Mouse (Mus musculus) adrenal gland, adult 18-20 months (tissue): ENCODE measurements around the gene Trio. TPM values are rescaled to one million over a fixed set of nuclear protein-coding genes. Genes with fewer than 3 reads are reported as not detected.

Experiments used
- DNase-seq, 2 experiments: peaks; one replicate each; pipeline ENCODE4 v3.0.0; 2021 to 2022; ENCODE audit warnings: low spot score in 2 of 2
- total RNA-seq, 2 experiments: library from RNA; stranded (reverse); gene quantifications; 1 replicate in 1 of 2; 2 replicates in 1 of 2; pipeline ENCODE4 v1.2.3; 2021

The Trio gene
- total RNA-seq, 2 experiments from 2014 or later, result 45.4 to 56.8 TPM

GRCm38 (mm10) chr15:27951195-27951594 is 74.5 kb downstream of the Trio start:
- no peak for DNase-seq

DNA sequence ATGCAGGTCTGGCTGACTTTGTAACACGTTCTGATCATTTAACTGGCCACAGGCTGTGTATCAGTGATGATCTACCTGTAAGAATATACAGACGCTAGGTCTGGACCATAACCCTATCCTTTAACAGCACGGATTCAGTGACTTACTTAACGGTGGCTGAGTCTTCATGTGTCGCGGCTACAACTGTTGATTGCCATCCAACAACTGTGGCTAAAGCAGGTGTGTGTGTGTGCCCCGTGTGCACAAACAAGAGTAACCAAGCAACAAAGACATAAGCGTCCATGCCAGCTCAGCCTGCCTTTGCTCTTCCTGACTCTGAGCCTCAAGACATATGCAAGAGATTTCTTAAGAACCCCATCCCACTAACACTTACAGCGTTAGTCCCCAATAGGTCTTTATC is 76.5 kb downstream of the Trio start:
- no peak for DNase-seq

DNA sequence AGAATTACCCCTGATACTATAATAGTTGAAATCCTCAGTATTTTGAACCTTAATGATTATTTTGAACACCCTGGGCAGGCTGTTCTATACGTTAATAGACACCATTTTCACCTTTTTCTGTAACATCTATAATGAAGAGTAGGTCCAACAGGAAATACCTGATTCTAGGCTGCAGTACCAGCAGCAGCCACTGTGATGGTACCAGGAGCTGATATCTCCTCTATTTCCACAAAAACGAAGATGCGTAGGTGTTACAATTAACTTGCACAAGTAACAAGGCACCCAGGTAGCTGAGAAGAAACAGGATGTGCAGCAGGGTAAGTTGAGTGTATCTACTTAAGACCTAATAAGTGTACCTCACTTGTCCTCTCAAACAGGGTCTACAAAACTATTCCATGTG is 77.8 kb downstream of the Trio start:
- no peak for DNase-seq

DNA sequence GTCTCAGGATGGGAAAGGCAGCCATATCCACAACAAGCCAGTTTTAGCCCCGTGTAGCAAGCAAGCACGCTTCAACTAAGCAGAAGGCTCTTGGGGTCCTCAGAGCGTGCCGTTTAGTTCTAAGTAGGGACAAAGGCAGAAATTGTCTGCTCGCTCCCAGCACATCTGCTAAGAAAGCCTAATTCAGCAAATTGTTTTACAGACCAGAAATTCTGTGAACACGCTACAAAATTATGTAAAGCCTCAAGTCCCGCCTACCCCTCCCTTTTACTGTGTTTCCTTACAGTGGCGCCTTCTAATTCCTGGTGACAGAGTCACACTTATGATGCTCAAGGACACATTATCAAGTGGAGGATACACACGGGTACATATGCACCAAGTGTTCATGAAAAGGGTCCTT is 80.1 kb downstream of the Trio start:
- DNase-seq, result no peak

- no peak for DNase-seq
Observed at GRCm38 (mm10) chr15:27944898-27945297, 80.8 kb downstream of the Trio start.

DNA sequence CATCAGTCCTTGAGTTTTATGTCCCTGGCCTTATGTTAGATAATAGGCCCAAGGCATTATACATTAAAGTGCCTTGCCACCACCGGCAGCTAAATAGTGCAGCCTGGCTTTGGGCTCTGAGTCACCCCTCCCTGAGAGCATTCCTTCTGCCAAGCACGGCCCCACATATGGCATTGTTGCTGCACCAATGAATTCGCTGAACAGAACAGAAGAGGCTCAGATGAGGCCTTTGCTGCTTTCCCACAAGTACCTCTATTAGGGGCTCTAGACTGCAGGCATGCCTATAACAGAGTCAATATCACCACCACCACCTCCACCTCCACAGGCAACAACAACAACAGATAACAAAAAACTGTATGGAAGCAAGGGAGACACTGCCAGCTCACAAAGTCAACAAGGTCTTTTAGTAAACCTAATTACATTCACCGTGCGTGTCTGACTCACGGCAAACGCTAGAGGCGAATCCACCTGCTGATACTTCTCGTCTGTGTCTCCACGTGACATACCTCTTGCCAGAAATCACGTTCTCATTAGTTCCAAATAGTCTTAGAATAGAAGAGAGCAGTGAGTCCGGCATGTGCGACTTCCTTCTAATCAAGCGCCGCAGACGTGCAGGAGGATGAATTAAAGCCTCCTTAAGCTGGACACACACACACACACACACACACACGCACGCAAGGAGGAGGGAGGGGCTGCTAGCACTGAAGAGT is 82.0 kb downstream of the Trio start:
- no peak for DNase-seq

GRCm38 (mm10) chr15:27942148-27942847 is 83.3 kb downstream of the Trio start:
- DNase-seq, result no peak

GRCm38 (mm10) chr15:27941441-27941840 is 84.2 kb downstream of the Trio start:
- no peak for DNase-seq

DNA sequence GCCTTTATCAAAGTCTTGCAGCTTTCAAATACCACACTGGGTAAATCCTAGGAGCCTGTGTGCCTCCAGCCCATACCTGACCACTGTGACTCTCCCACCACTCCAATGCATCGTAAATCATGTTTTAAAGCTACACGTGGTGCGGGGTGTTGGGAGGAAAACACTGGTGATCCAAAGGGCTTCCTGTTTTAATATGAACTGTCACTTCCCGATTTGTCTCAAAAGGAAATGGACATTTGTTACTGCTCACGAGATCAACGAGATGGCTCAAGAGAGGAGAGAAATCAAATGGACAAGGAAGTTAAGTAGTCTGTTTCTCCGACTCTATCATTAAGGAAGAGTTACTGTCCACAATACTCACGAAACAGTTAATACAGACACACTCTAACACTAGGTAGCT is 84.6 kb downstream of the Trio start:
- DNase-seq, result no peak

DNA sequence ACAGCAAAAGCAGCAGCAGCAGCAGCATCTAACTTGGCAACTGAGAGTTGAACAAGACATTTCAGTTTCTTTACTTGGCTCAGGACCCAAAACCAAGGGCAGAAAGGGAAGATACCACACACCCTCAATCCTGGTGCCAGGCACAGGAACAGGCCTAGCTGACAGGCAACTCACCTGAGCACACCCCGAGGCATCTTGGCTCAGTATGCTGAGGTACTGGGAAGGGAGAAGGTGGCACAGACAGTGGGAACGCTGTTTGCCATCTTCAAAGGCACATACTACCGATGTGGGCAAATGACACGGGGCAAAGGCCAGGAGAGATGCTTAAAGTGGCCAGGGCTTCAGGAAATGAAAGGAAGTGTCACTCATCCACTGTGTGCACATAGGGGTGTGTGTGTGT is 85.6 kb downstream of the Trio start:
- DNase-seq, result no peak

- no peak for DNase-seq
Observed at GRCm38 (mm10) chr15:27938886-27939285, 86.8 kb downstream of the Trio start.

- DNase-seq, result no peak
Observed at GRCm38 (mm10) chr15:27937861-27938833, 87.5 kb downstream of the Trio start.

- peak in 1 of 2 experiments; percentile 37 for DNase-seq
Observed at GRCm38 (mm10) chr15:27937003-27937860, 88.4 kb downstream of the Trio start.

GRCm38 (mm10) chr15:27935772-27936746 is 89.6 kb downstream of the Trio start:
- DNase-seq, result no peak

DNA sequence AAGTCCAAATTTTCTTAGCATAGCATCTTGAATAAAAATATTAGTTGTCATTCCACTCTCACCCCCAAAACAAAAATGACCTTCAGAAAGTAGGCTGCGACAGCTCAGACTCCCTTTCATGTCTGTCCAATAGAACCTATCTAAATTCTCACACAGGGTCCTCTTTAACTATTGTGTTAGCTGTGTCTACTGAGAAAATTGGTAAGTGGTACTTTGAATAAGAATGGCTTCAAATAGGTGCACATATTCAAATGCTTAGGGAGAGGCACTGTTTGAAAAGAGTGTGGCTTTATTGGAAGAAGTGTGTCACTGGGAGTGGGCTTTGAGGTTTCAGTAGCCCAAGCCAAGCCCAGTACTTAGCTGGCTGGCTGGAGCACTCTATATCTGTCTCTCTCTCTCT is 92.4 kb downstream of the Trio start:
- DNase-seq, result no peak

- DNase-seq, result no peak
Observed at GRCm38 (mm10) chr15:27931891-27932290, 93.8 kb downstream of the Trio start.

- no peak for DNase-seq
Observed at GRCm38 (mm10) chr15:27931459-27931858, 94.2 kb downstream of the Trio start.

- DNase-seq, result no peak
Observed at GRCm38 (mm10) chr15:27927614-27928013, 98.0 kb downstream of the Trio start.

GRCm38 (mm10) chr15:27926941-27927340 is 98.7 kb downstream of the Trio start:
- DNase-seq, result no peak
